Mouse (Mus musculus): ENCODE data around the gene C77080.

C77080 gene

DNA sequence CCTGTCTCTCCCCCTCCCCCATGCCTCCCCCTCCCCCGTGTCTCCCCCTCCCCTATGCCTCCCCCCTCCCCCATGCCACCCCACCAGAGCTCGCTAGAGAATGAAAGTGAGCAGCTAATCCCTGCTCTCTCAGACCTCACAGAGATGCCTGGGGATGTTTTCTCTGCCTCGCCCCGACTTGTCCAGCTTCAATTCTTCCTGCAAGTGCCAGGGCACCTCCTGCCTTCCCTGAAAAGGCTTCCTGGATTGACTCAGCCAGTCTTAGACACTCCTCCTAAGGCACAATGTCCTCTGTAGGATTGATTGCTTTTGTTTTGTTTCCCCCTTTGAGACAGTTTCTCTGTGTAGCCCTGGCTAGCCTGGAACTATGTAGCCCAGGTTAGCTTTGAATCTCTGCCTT, at the start of gene C77080:
Gene C77080 (minus strand): TSS at position 209 of the 400 bp plus-strand sequence.
- DNase-seq: no peak

- DNase-seq: no peak
Measured at GRCm38 (mm10) chr4:129307936-129308335, 46.7 kb upstream of the C77080 start.

- no peak for DNase-seq
Measured at GRCm38 (mm10) chr4:129304306-129304705, 43.1 kb upstream of the C77080 start.

GRCm38 (mm10) chr4:129303816-129304215, 42.6 kb upstream of the C77080 start:
- no peak for DNase-seq

DNA sequence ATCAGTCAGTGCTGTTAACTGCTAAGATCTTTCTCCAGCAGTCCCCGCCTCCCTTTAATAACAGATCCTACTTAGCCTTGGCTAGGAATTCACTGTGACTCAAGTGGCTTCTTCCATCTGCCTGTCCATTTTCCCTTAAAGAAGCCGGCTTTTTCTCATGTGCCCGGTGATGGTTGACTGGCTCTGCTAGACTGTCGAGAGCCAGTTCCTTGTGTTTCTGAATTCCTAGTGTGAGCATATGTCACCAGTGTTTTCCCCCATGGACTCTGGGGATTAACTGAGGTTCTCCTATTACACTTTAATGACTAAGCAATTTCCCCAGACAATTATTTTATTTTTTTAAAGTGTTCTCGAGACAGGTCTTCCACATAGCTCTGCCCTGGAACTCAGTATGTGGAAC, 42.2 kb upstream of the C77080 start:
- DNase-seq: no peak

GRCm38 (mm10) chr4:129299121-129299520, 37.9 kb upstream of the C77080 start:
- DNase-seq: no peak

GRCm38 (mm10) chr4:129297724-129298123, 36.5 kb upstream of the C77080 start:
- DNase-seq: peak; percentile 72

DNA sequence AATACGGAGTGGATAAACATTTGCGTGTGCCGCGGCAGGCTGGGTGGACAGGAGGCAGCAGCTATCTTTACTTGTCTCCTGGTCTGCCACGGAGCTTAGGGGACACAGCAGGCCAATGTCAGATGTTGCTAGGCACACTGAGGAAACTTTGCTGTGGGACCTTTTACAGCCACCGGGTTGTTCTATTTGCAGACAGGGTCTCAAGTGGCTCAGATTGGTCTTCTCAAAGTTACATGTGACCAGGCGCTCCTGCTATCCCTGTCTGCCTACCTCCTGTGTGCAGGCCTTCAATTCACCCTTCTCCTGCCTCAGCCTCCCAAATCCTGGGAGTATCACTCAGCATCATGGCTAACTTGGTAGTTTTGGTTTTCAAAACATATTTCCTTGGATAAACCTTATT, 34.9 kb upstream of the C77080 start:
- DNase-seq: no peak

- no peak for DNase-seq
Measured at GRCm38 (mm10) chr4:129295188-129295587, 34.0 kb upstream of the C77080 start.

DNA sequence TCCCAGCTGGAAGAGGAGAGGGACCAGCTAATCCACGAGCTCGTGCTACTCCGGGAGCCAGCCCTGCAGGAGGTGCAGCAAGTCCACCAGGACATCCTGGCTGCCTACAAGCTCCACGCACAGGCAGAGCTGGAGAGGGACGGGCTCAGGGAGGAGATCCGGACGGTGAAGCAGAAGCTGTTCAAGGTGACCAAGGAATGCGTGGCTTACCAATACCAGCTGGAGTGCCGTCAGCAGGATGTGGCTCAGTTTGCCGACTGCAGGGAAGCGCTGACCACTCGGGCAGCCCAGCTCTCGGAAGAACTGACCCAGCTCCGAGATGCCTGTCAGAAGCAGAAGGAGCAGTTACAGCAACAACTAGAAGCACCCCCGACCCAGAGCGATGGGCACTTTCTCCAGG, 32.5 kb upstream of the C77080 start:
- no peak for DNase-seq

DNA sequence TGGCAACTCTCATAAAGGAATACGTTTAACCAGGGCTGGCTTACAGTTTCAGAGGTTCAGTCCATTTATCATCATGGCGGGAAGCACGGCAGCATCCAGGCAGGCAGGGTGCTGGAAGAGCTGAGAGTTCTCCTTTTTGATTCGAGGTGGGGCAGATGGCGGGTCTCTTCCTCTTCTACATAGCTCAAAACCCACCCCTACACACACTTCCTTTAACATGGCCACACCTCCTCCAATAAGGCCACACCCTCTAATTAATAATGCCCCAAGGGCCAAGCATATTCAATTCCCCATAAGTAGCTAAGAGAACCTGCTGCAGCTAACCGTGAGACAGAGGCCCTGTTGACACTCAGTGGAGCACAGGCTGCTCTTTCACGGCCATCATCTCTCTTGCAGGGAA, 31.6 kb upstream of the C77080 start:
- no peak for DNase-seq

DNA sequence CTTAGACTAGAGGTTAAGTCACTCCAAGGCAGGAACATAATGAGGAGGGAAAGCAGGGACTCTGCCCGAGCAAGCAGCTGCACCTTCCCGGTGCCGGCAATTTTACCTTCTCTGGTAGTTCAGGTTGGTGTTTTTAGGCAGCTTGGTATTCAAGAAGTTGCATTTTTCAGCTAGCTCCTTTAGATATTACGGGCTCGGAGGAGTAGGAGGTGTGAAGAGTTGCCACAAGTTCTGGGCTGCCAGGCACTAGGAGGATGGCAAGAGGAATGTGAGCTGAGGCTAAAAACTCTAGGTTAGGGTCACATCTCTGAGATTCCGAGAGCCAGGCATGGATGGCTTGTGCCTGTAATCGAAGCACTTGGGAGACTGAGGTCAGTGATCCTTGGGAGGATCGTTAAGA, 28.5 kb upstream of the C77080 start:
- no peak for DNase-seq

GRCm38 (mm10) chr4:129288067-129288466, 26.9 kb upstream of the C77080 start:
- DNase-seq: no peak

- peak; percentile 48 for DNase-seq
Measured at GRCm38 (mm10) chr4:129287472-129287981, 26.3 kb upstream of the C77080 start, which contains the start of gene Sync. Gene Sync (plus strand): TSS chr4:129287617.

DNA sequence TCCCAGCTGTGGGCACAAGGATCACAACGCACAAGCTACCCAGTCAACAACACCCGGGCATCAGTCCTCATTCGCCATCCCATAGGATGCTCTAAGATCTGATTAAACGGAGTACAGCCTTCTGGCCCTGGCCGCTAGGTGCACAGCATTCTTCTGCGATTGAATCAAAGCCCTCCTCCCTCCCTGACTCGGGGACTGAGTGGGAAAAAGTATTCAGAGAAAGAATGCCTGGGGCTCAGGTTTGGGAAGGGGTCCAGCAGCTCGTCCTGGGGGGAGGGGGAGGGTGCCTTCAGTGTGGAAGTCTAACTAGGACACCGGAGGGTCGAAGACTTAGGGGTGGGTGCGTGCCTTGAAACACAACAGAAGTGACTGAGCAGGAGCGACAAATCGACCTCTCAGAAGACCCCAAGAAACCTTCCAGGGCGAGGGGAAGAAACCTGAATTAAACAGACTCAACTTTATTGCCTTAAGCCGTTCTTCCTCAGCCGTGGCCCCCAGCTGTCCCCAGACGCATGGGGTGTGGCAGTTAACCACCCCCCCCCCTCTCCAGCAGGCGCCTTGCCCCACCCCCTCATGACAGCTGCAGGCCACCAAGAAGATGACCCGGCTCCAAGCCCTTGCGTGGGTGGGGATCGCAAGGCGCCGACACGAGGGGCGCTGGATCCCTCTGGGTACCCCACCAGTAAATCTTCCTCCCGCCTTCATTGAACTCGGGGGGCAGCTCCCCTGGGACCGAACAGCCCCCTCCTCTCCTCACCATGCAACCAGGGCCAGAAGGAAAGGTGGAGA, 25.7 kb upstream of the C77080 start:
- DNase-seq: peak; percentile 35

- peak; percentile 35 for DNase-seq
Measured at GRCm38 (mm10) chr4:129286001-129286682, 24.9 kb upstream of the C77080 start.

GRCm38 (mm10) chr4:129284685-129285084, 23.5 kb upstream of the C77080 start:
- no peak for DNase-seq

GRCm38 (mm10) chr4:129283226-129283625, 22.0 kb upstream of the C77080 start:
- DNase-seq: no peak

GRCm38 (mm10) chr4:129282786-129283185, 21.6 kb upstream of the C77080 start:
- DNase-seq: no peak

GRCm38 (mm10) chr4:129276453-129276865, 15.3 kb upstream of the C77080 start:
- peak; percentile 98 for DNase-seq

GRCm38 (mm10) chr4:129272756-129273046, 11.5 kb upstream of the C77080 start:
- DNase-seq: peak; percentile 74

DNA sequence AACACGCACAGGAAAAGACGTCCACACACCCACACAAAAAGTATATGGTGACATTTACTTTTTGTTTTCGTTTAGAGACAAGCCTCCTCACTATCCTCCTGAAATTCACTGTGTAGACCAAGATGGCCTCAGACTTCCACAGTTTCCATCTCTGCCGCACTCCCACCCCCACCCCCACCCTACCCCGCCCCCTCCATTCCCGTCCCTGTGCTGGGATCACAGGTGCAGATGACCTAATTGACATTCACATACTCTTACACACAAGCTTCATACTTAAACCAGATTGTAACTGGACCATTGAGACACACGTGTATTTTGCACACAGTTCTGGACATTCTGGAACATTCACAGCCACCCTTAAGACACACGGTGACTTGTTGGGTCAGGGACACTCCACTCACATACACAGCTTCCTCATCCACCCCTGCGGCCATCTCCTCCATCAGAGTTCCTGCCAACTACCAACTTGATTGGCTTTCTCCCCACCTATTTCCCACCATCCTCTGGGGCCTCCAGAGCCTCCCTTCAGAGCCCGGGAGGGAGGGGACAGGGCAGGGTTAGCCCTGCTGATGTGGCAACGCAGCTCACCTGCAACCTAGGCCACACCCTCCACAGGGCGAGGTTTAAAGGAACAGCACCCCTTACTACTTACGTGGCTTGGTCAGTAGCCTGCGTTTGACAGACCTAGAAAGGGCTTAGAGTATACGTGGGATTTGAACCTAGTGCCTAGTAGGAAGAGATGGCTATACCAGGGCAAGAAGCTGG, 11.0 kb upstream of the C77080 start:
- peak; percentile 83 for DNase-seq

DNA sequence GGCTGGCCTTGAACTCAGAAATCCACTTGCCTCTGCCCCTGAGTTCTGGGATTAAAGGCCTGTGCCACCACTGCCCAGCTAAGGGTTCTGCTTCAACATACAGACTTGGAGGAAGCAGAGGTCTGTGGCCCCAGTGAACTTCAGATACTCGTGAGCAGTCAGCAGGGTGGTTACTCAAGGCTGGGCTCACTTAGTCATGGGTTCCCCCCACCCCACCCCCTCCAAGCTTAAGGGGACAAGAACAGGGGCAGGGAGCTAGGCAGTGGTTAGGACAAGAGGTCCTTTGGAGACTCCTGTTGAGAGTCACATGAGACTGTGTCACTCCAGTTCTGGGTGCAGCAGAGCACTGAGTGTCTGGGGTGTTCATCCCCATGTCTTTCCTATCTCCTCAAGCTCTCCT, 7.5 kb upstream of the C77080 start:
- no peak for DNase-seq

- DNase-seq: no peak
Measured at GRCm38 (mm10) chr4:129266821-129267220, 5.6 kb upstream of the C77080 start.

Data from lung, postnatal 10 days (tissue).